Mouse (Mus musculus) lung, postnatal 0 days (tissue): ENCODE measurements around the gene Fbxw5. TPM values are rescaled to one million over a fixed set of nuclear protein-coding genes. Genes with fewer than 3 reads are reported as not detected.
A peak's percentile ranks its signal among the peaks of the same experiment; 100 is the strongest.
"Not testable (repeated sequence)": the region's sequence is repeated elsewhere in the genome, so short reads cannot be mapped to it uniquely, and the experiment has no call there.

Experiments
- ATAC-seq: fragments of 200-750 bp; cut with Nextera tagmentation; 2 replicates; pipeline ENCODE4 v1.8.0; 2017; ENCODE audit warnings: moderate library complexity
- DNase-seq: peaks from one replicate; pipeline ENCODE4 v3.0.0-alpha.2; 2016; ENCODE audit warnings: low spot score
- H3K27ac ChIP-seq: fragments of 300-500 bp; sonication (generic); 2 replicates; pipeline ENCODE4 v1.5.1; 2014; ENCODE audit warnings: antibody characterized with exemption, mild to moderate bottlenecking, low read length, mixed read lengths
- H3K27me3 ChIP-seq: fragments of 300-500 bp; sonication (generic); replicated peaks from 2 replicates; pipeline ENCODE4 v1.6.1; 2014; ENCODE audit warnings: low read length, mixed read lengths; ENCODE audit not compliant: insufficient read depth
- H3K36me3 ChIP-seq: fragments of 300-500 bp; sonication (generic); 2 replicates; pipeline ENCODE4 v1.6.1; 2014; ENCODE audit warnings: low read length, mixed read lengths; ENCODE audit not compliant: insufficient read depth
- H3K4me1 ChIP-seq: fragments of 300-500 bp; sonication (generic); 2 replicates; pipeline ENCODE4 v1.6.1; 2014; ENCODE audit warnings: antibody characterized with exemption, low read depth, low read length, mixed read lengths; ENCODE audit not compliant: insufficient read depth
- H3K4me2 ChIP-seq: fragments of 300-500 bp; sonication (generic); replicated peaks from 2 replicates; pipeline ENCODE4 v1.6.1; 2014; ENCODE audit warnings: low read depth, mild to moderate bottlenecking, low read length, moderate library complexity, mixed read lengths
- H3K4me3 ChIP-seq: fragments of 300-500 bp; sonication (generic); 2 replicates; pipeline ENCODE4 v1.5.1; 2014; ENCODE audit warnings: low read depth, low read length
- H3K9ac ChIP-seq: fragments of 300-500 bp; sonication (generic); replicated peaks from 2 replicates; pipeline ENCODE4 v1.6.1; 2014; ENCODE audit warnings: low read depth, mild to moderate bottlenecking
- H3K9me3 ChIP-seq: fragments of 300-500 bp; sonication (generic); 2 replicates; pipeline ENCODE4 v1.6.1; 2016; ENCODE audit warnings: low read length, mixed read lengths
- CTCF ChIP-seq: IDR thresholded peaks from 2 replicates; pipeline ENCODE4 v1.5.1; 2016; ENCODE audit warnings: antibody characterized with exemption, mild to moderate bottlenecking
- EP300 ChIP-seq: IDR thresholded peaks from 2 replicates; pipeline ENCODE4 v1.6.1; 2016; ENCODE audit warnings: antibody characterized with exemption, mild to moderate bottlenecking, control low read depth
- WGBS: fragments of 180-500 bp; shearing (Covaris S2); extraction: QIAGEN DNeasy Blood & Tissue Kit; methylation state at CpG from one replicate; pipeline ENCODE4 v1.1.7; 2014; 5-methylcytosine and 5-hydroxymethylcytosine counted together
- polyA plus RNA-seq: library from polyadenylated mRNA; unstranded; fragments of >200 nt; fragmentation: Nextera tagmentation; extraction: Ambion mirVana; gene quantifications from 2 replicates; pipeline ENCODE4 v1.2.1, GENCODE M21; 2015

Fbxw5 gene
- polyA plus RNA-seq, 1 experiment from 2014 or later = 43.4 TPM

DNA sequence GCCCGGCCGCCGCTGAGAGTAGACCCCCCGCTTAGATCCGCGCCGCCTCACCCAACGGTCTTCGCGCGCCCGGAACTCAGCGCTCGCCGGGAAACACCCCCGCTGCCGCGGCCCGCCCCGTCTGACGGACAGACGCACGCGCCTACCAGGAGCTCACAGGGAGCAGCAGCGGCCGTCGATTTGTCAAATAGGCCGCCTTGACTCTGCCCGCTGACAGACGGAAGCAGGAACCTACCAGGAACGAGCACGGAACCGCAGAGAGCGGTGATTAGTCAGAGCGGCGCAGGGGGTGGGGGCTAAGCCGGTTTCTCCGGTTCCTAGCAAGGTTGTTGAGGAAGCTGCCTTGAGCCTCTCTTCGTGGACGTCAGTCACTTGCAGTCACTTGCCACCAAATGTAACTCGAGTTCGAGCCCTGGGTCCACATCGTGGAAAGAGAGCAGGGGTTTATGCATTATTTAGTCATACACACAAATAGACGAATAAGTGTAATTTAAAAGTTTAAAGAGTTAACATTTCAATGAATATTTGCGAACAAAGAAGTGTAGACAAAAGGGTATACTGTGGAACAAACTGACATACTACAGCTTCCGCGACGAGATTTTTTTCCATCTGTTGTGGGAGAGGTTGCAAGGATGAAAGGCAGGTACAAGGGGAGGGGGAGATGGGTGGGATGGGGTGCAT is 46.4 kb downstream of the Fbxw5 start, which contains the start of gene Traf2:
Traf2 (minus strand) TSS at position 130 of the 681 bp plus-strand sequence.
- WGBS = 4% methylated on average over 29 of the region's 48 CpGs

DNA sequence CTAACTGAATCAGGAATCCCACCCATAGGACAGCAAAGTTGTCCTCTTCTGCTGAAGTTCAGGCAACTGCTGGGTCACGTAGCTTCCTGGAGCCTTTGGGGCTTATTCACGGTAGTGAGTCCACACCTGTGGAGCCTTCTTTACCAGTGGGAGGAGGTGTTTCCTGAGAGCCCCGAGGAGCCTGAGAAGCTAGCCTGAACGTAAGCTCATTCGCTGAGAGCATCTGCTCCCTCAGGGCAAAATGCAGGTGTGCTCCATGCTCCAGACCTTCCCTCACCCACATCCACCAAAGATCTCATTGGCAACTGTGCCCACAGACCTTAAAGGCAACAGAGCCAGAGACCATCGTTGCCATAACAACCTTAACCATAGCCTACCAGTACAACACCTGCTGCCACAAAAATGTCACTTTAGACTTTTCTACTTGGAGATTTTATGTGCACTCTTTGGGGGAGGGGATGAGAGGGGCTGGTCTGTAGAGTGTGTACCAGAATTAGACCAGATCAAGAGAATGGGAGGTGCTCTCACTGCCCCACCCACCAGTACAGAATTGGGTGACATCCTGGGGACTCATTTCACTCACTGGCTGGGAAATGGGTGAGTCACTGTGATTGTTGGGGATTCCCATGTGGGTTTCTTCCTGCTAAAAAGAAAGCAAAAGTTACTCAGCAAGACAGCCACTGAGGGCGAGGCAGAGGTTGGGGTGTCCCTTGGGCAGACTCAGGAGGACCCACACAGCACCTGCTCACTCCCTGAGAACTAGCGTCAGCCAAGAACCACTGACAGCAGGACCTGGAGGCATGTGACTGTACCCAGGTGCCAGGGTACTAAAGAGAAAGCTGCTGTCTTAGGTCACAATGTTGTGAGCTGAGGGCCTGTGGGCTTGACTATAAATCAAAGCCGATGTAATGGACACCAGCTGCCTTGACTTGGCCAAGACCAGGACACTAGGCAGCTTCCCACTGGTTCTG is 48.8 kb downstream of the Fbxw5 start:
- ATAC-seq (no peak), DNase-seq (no peak)
- Histone ChIP-seq H3K27me3 (no peaks in the 10 kb centered on the region), H3K27ac (no peak overlapping the region), H3K4me1 (peaks cover 4% of the 10 kb centered on the region; the same call in 1 of the 2 replicates), H3K4me2 (no peak overlapping the region), H3K9me3 (no peaks in the 10 kb centered on the region), H3K4me3 (no peak overlapping the region), H3K9ac (no peak overlapping the region), H3K36me3 (no peaks in the 10 kb centered on the region)
- TF ChIP-seq CTCF (no peak), EP300 (no peak)
- 67% methylated on average over 9 of the region's 9 CpGs for WGBS

More for the DNA sequence above, 46.4 kb downstream of the Fbxw5 start, which contains the start of gene Traf2:
- Histone ChIP-seq H3K27me3 (no peaks in the 10 kb centered on the region), H3K9me3 (no peaks in the 10 kb centered on the region), H3K9ac (peak within 1 kb of the TSS; percentile 62), H3K36me3 (no peaks in the 10 kb centered on the region), H3K4me1 (peaks cover 4% of the 10 kb centered on the region; the same call in 1 of the 2 replicates), H3K4me2 (peak within 1 kb of the TSS; percentile 75), H3K4me3 (peak within 1 kb of the TSS; percentile 72), H3K27ac (peak within 1 kb of the TSS; percentile 83)
- TF ChIP-seq CTCF (no peak), EP300 (no peak)
- ATAC-seq (peak; percentile 100), DNase-seq (peak; percentile 99)

DNA sequence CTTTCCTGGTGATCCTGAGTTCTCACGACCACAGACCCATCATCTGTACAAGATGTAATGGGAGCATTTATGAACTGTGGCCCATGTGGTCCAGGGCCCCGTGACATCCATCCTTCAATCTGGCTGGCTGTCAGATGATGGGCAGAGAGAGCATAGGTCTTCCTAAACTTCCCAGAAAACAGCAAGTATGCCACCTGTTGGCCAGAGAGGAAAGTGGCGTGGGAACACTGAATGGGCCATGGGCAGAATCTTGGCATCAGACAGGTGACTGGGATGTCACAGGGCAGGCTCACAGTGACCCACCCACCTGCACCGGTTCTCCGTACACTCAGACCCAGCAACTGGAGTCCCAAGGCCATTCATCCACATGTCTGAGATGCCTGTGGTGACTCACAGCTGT is 50.6 kb downstream of the Fbxw5 start:
- TF ChIP-seq EP300 (no peak), CTCF (peak; percentile 81)
- Histone ChIP-seq H3K4me2 (no peak overlapping the region), H3K9ac (no peak overlapping the region), H3K27me3 (no peaks in the 10 kb centered on the region), H3K36me3 (no peaks in the 10 kb centered on the region), H3K4me1 (no peaks in the 10 kb centered on the region; the same call in 1 of the 2 replicates), H3K9me3 (no peaks in the 10 kb centered on the region), H3K4me3 (no peak overlapping the region), H3K27ac (no peak overlapping the region)
- WGBS = 27% methylated on average over 5 of the region's 5 CpGs
- peak; percentile 30 for DNase-seq
- no peak for ATAC-seq

DNA sequence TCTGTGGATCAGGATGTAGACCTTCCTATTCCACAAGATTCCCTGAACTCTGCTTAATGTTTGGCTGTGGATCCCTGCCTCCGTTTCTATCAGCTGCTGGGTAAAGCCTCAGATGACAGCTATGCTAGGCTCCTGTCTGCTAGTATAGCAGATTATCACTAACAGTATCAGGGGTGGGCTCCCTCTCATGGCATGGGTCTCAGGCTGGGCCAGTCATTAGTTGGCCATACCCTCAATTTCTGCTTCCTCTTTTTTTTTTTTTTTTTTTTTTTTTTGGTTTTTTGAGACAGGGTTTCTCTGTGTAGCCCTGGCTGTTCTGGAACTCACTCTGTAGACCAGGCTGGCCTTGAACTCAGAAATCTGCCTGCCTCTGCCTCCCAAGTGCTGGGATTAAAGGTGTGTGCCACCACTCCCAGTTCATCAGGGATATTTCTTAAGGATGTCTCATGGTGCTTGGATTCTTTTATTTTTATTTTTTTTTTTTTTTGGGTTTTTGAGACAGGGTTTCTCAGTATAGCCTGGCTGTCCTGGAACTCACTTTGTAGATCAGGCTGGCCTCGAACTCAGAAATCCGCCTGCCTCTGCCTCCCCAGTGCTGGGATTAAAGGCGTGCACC is 52.7 kb downstream of the Fbxw5 start:
- H3K27ac ChIP-seq, H3K4me1 ChIP-seq, H3K9me3 ChIP-seq, H3K36me3 ChIP-seq, H3K27me3 ChIP-seq, ATAC-seq, H3K4me3 ChIP-seq, H3K9ac ChIP-seq, DNase-seq, H3K4me2 ChIP-seq: not testable (repeated sequence)
- WGBS = 79% methylated on average over 4 of the region's 4 CpGs

Other genes with a start within 250 kb of the Fbxw5 start
- gene Tmem203, start 245.3 kb upstream of the Fbxw5 start, polyA plus RNA-seq = 43.2 and 44.9 TPM in 2 replicates
- 7.2 and 7.4 TPM in 2 replicates for gene Tprn, start 238.1 kb upstream of the Fbxw5 start, polyA plus RNA-seq
- gene Ssna1, start 228.3 kb upstream of the Fbxw5 start, polyA plus RNA-seq = 146 and 173 TPM in 2 replicates
- gene Anapc2, start 228.3 kb upstream of the Fbxw5 start, polyA plus RNA-seq = 88.4 and 89.0 TPM in 2 replicates
- not detected in 2 replicates for gene Tmem210, start 212.6 kb upstream of the Fbxw5 start, polyA plus RNA-seq
- gene Lrrc26, start 210.8 kb upstream of the Fbxw5 start, polyA plus RNA-seq = 42.2 and 46.5 TPM in 2 replicates
- 0.30 and 0.36 TPM in 2 replicates for gene Grin1, start 181.6 kb upstream of the Fbxw5 start, polyA plus RNA-seq
- gene Man1b1, start 168.4 kb upstream of the Fbxw5 start, polyA plus RNA-seq = 36.8 and 40.9 TPM in 2 replicates
- gene Dpp7, start 144.4 kb upstream of the Fbxw5 start, polyA plus RNA-seq = 10.5 and 11.1 TPM in 2 replicates
- 74.4 and 75.5 TPM in 2 replicates for gene Uap1l1, start 135.1 kb upstream of the Fbxw5 start, polyA plus RNA-seq
- gene Sapcd2, start 128.4 kb upstream of the Fbxw5 start, polyA plus RNA-seq = 2.2 and 2.4 TPM in 2 replicates
- gene Entpd2, start 104.9 kb upstream of the Fbxw5 start, polyA plus RNA-seq = 2.6 and 2.8 TPM in 2 replicates
- gene Npdc1, start 101.4 kb upstream of the Fbxw5 start, polyA plus RNA-seq = 42.7 and 45.3 TPM in 2 replicates
- 0.32 and 0.45 TPM in 2 replicates for gene Fut7, start 77.5 kb upstream of the Fbxw5 start, polyA plus RNA-seq
- 2.7 and 4.0 TPM in 2 replicates for gene Abca2, start 72.0 kb upstream of the Fbxw5 start, polyA plus RNA-seq
- gene Clic3, start 43.9 kb upstream of the Fbxw5 start, polyA plus RNA-seq = 633 and 715 TPM in 2 replicates
- gene Paxx, start 39.7 kb upstream of the Fbxw5 start, polyA plus RNA-seq = 67.4 and 68.9 TPM in 2 replicates
- 5.8 and 6.1 TPM in 2 replicates for gene Ptgds, start 30.7 kb upstream of the Fbxw5 start, polyA plus RNA-seq
- not detected in 2 replicates for gene Lcn12, start 6.8 kb upstream of the Fbxw5 start, polyA plus RNA-seq
- 2.6 and 3.2 TPM in 2 replicates for gene C8g, start 969 bp downstream of the Fbxw5 start, polyA plus RNA-seq
- gene Traf2, start 46.2 kb downstream of the Fbxw5 start, polyA plus RNA-seq = 20.7 and 21.0 TPM in 2 replicates
- gene Edf1, start 57.1 kb downstream of the Fbxw5 start, polyA plus RNA-seq = 297 and 329 TPM in 2 replicates
- 0.31 and 1.2 TPM in 2 replicates for gene Mamdc4, start 74.1 kb downstream of the Fbxw5 start, polyA plus RNA-seq
- gene Phpt1, start 74.5 kb downstream of the Fbxw5 start, polyA plus RNA-seq = 97.7 and 103 TPM in 2 replicates
- 0.07 TPM in 1 of 2 replicates, not detected in the other for gene Ajm1, start 81.0 kb downstream of the Fbxw5 start, polyA plus RNA-seq
- gene Rabl6, start 107.8 kb downstream of the Fbxw5 start, polyA plus RNA-seq = 34.7 and 41.2 TPM in 2 replicates
- gene Ccdc183, start 116.9 kb downstream of the Fbxw5 start, polyA plus RNA-seq = 0.38 and 0.44 TPM in 2 replicates
- 26.0 and 29.9 TPM in 2 replicates for gene Tmem141, start 121.3 kb downstream of the Fbxw5 start, polyA plus RNA-seq
- gene Fcna, start 127.3 kb downstream of the Fbxw5 start, polyA plus RNA-seq = 2.5 and 2.8 TPM in 2 replicates
- gene Lcn8, start 152.4 kb downstream of the Fbxw5 start, polyA plus RNA-seq = not detected in 2 replicates
- gene Lcn5, start 157.2 kb downstream of the Fbxw5 start, polyA plus RNA-seq = not detected in 2 replicates
- not detected in 2 replicates for gene Lcn6, start 176.0 kb downstream of the Fbxw5 start, polyA plus RNA-seq
- gene Lcn10, start 182.0 kb downstream of the Fbxw5 start, polyA plus RNA-seq = not detected in 2 replicates
- not detected in 2 replicates for gene Obp2a, start 199.3 kb downstream of the Fbxw5 start, polyA plus RNA-seq
- 57.8 and 58.7 TPM in 2 replicates for gene Bmyc, start 206.0 kb downstream of the Fbxw5 start, polyA plus RNA-seq
- not detected in 2 replicates for gene Obp2b, start 236.3 kb downstream of the Fbxw5 start, polyA plus RNA-seq